Mouse (Mus musculus): Measurements from ENCODE around the gene Orc2.

Orc2 gene

GRCm38 (mm10) chr1:58504577-58505254, at the start of gene Orc2:
TSS of gene Orc2 (minus strand) at chr1:58505109.
- peak; percentile 88 for DNase-seq

- no peak for DNase-seq
Observed at GRCm38 (mm10) chr1:58541386-58541785, 36.5 kb upstream of the Orc2 start.

DNA sequence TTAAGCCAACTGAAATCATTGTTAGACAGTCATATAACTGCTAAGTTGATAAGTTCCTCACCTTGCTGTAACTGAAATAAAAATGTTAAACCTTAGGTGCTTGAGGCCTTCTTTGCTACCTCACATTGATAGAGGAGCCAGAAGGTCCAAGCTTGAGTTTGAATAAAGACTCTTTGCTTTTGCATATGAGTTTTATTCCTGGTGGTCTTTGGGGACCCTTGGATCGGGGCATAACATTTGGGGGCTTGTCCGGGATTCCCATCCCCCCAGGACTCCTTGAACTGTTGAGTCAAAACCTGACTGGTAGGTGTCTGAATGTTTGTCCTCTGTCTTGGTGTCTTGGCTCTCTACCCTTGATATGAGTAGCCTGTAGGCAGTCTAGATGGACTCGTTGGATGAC, 2.3 kb upstream of the Orc2 start:
- DNase-seq: no peak

- DNase-seq: no peak
Observed at GRCm38 (mm10) chr1:58503793-58504370, 1.0 kb downstream of the Orc2 start.

DNA sequence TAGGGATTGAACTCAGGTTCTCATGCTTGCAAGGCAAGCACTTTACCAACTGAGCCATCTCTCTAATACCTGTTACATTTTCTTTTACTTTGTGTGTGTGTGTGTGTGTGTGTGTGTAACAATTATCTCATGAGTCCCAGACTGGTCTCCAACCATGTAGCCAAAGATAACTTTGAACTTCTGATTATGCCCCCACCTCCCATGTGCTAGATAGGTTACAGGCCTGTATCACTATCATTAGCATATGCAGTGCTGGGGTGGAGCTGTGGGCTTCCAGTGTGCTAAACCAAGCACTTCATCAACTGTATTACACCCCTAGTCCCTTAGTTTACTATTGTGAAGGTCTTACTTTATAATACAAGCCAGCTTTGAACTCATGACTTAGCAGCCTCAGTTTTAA, 1.8 kb downstream of the Orc2 start:
- no peak for DNase-seq

- DNase-seq: no peak
Observed at GRCm38 (mm10) chr1:58498758-58499157, 6.2 kb downstream of the Orc2 start.

GRCm38 (mm10) chr1:58497678-58498077, 7.2 kb downstream of the Orc2 start:
- DNase-seq: no peak

DNA sequence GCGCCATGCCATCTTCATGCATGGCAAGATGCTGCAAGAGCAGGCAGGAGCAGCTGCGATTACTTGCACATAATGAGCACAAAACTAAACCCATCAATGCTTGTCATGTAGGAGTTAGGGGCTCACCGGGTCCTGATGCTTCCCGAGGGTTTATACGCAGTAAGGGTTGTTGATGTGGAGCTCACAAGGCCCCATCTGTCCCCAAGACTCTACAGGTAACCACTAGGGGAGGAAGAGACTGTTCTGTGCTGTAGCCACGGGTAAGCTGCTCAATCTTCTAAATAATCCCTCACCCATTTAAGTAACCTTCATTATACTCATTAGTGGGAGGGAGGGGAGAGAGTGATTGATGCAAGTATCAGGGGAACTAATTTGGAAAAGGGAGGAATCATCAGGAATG, 9.3 kb downstream of the Orc2 start:
- DNase-seq: no peak

- no peak for DNase-seq
Observed at GRCm38 (mm10) chr1:58482647-58483046, 22.3 kb downstream of the Orc2 start.

DNA sequence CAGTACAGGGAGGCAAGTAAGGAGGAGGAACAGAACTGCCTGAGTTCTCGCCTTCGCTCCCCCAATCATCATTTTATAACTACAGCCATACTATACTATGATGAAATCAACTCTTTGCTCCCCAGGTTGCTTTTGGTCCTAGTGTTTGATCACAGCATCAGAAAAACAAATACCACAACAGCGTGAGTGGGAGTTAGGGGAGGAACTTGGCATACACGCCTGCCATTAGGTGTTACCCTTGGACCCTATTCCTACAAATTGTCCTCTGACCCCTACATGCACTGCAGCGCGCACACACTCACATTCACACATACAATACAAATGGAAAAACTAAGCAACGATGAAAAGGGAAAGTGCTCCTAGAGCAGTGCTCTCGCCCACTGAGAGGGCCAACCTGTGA, 29.2 kb downstream of the Orc2 start:
- DNase-seq: no peak

DNA sequence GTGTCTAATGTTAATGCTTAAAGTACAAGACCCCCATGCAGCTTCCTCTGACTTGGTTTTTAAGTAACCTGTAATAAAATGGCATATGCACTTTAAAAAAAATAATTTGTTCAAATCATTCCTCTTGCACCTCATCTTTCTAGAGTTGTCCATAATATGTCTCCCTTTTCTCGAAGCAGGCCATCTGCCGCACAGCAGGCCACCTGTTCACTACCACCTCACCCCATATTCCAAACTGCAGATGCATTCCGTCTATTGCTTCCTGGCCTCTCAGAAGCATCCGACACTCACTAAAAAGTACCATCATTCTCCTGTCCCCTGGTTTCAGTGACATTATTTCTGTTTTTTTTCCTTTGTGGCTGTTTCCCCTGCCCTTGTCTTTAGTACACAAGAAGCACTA, 39.3 kb downstream of the Orc2 start:
- DNase-seq: no peak

DNA sequence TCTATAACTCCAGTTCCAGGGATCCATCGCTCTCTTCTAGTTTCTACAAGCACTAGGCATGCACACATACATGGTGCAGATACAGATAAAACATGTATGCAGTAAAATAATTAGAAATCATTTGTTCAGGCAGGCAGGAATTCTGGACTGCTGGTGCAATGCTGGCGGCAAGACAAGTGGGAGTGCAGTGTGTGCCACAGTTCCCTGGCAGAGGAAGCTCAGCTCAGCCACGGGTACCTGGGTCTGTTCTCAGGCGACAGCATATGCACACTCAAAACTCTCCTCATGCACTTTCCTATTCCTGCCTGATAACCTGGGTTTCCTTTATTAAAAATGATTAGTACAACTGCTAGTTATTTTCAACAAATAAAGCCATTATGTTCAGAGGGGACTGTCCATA, 39.9 kb downstream of the Orc2 start:
- DNase-seq: no peak

DNA sequence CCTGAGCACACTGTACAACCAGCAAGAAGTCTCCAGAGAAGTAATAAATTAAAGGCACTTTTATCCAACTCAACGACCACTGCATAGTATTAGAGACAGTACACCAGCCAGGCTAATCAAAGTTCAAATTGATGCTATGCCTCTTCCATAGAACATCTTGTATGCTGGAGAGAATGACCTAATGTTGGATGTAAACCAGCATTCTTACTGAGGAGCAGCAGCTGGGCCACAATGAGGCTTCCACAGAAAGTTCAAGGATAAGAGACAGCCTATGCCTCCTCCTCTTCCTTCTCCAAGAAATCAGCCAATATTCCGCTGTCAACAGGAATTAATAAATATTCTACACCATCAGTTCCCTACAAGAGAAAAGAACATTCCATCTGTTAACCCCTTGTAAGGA, 41.0 kb downstream of the Orc2 start:
- DNase-seq: no peak

DNA sequence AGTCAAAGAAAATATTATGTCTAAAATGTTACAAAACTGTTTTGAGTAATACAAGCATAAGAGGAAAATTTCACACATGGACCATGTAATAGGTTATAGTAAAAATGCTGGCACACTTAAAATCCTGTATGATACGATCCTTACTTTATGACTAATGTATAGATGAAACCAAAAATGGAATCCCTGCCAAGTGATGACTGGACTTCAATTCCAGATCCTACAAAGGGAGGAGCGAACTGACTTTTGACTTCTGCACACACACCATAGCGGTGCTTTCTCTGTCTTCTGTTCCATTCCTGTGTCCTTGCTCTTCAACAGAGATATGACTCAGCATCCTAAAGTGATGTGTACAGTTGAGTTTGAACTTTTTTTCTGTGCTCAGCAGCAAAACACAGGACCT, 44.3 kb downstream of the Orc2 start:
- no peak for DNase-seq

DNA sequence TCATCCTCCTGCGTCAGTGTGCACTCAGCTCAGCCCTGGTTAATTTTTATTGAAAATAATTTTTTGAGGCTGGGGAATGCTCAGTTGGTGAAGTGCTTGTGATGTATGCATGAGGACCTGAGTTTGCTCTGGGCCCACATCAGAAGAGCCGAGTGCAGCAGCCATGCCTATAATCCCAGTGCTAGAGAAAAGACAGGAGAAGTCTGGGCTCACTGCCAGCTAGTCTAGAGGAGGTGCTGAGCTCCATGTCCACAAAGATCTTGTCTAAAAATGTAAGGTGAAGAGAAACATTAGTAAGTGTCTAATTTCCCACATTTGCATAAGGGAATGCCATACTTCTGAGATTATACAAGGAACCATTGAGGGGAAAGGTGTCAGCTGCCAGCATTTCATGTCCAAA, 46.0 kb downstream of the Orc2 start:
- DNase-seq: peak; percentile 16

DNA sequence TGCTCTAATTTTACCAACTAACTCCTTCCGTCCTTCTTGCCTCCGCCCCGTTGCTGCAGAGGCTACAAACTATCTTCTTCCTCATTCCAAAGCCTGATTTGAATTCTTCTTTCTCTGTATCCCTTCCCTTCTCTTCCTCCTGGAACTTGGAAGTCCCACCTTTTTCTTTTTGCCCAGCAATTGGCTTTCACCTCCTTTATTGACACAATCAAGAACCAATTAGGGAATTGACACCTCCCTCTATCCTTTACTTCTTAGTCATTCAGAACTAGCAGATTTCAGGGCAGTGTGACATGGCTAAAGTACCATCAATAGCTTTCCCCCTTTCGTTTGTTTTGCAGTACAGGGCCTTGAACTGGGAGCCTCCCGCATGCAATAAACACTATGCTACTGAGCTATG, 46.7 kb downstream of the Orc2 start:
- no peak for DNase-seq

GRCm38 (mm10) chr1:58454316-58454715, 50.6 kb downstream of the Orc2 start:
- no peak for DNase-seq

DNA sequence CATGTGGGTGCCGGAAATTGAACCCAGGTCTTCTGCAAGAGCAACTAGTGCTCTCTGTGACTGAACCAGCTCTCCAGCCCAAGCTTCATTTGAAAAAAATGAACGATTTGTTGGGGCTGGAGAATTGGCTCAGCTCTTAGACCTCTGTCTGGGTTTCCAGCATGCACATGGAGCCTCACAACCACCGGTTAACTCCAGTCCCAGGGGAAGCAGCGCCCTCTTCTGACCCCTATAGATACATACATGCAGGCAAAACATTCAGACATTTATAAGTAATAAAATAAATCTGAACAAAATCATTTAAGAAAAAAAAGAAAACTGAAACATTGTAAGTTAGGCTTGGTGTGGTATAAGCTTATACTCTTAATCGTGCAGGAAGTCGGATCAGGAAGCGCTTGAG, 56.5 kb downstream of the Orc2 start:
- DNase-seq: no peak

GRCm38 (mm10) chr1:58447766-58448165, 57.1 kb downstream of the Orc2 start:
- no peak for DNase-seq

DNA sequence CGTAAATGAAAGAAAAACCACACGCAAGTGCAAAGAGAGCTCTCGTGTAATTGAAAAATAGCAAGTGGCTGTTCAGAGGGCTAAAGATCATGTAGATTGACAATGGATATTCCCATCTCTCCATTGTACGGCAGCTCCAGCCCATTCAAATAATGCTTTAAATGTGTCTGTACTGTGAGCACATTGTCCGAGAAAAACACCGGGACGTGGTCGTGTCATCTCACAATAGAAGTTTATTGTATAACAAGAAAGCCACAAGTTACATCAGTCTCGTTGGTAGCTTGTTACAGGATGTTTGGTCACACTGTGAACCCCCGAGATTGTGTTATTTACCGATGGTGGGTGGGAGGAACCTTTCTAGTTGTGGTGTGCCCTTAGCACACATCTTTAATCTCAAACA, 59.0 kb downstream of the Orc2 start:
- no peak for DNase-seq

GRCm38 (mm10) chr1:58445143-58445722, 59.7 kb downstream of the Orc2 start, which contains the start of the genes Nif3l1 and Ppil3:
TSS of gene Nif3l1 (plus strand) at chr1:58445151.
TSS of gene Ppil3 (minus strand) at chr1:58445486.
- DNase-seq: peak; percentile 76

GRCm38 (mm10) chr1:58444691-58445090, 60.2 kb downstream of the Orc2 start:
- DNase-seq: no peak

- DNase-seq: no peak
Observed at GRCm38 (mm10) chr1:58424551-58424950, 80.4 kb downstream of the Orc2 start.
